Mouse (Mus musculus): ENCODE measurements around the gene Syngap1. TPM values are rescaled to one million over a fixed set of nuclear protein-coding genes. Genes with fewer than 3 reads are reported as not detected.

The Syngap1 gene
- total RNA-seq, 2 experiments from 2014 or later, result 452 to 471 TPM

DNA sequence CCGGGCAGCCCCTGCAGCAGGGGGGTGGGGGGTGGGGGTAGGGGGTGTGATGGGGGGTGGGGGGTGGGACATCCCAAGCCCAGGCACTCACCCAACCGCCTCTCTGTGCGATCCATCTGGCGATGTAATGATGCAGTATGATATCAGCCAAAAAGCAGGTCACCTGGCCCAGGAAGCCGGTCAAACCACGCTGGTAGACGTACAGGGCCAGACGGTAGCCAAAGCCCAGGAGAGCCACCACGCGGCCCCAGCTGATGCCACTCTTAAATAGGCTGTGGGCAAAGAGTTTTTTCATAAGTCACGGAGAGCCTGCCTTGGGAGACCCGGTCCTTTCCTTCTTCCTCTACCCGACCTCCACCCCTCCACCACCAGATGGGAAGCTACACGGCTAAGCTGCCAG, 80.0 kb downstream of the Syngap1 start:
- no peak for TF ChIP-seq CTCF (IDR thresholded peaks at IDR 0.05)
- intact Hi-C loops (cut with DNase I), result loop anchor here (2.0 kb wide), 1 partner anchor 48 kb away; the partner anchor contains the start of gene Zbtb9
- H3K4me3 ChIP-seq, result no peak overlapping the region
- DNase-seq (ENCODE audit: extremely low spot score in 1 of 2, low spot score in 2 of 2), result no peak
- H3K27ac ChIP-seq, result no peak overlapping the region

DNA sequence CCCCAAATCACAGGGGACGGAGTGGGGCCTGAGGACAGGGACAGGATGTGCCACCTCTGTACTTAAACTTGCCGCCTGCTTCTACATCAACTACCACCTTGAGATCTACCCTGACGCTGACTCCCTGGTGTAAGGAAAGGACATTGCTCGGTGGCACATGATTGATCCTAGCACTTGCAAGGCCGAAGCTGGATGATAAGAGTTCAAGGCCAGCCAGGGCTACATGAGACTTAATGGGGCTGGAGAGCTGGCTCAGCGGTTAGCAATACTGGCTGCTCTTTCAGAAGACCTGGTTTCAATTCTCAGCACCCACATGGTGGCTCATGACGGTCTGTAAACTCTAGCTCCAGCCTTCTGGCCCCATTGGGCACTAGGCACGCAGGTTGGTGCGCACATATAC, 80.7 kb downstream of the Syngap1 start:
- no peak for DNase-seq (ENCODE audit: extremely low spot score in 1 of 2, low spot score in 2 of 2)
- no peak for TF ChIP-seq CTCF (IDR thresholded peaks at IDR 0.05)
- Histone ChIP-seq H3K27ac (no peak overlapping the region), H3K4me3 (no peak overlapping the region)
- intact Hi-C loops (cut with DNase I), result loop anchor here (2.0 kb wide), 1 partner anchor 49 kb away; the partner anchor contains the start of gene Zbtb9

Small RNA genes within 50 kb of the gene (microRNA-seq; reads per million reads assigned to microRNA genes)
- gene Gm27775, result 0 reads per million in 2 experiments
- 20.2 to 25.8 reads per million in 2 experiments for gene Mir3083
- 4.5 to 6.8 reads per million in 2 experiments for gene Mir6968

Other genes with a start within 250 kb of the Syngap1 start
- 100 to 1,000 TPM; 150 TPM for gene Crebrf, start 225.6 kb upstream of the Syngap1 start, total RNA-seq (2021)
- 10 to 100 TPM; 32.6 to 34.6 TPM for gene Bnip1, start 160.2 kb upstream of the Syngap1 start, total RNA-seq (2021)
- gene Nkx2-5, start 96.2 kb upstream of the Syngap1 start, total RNA-seq (2021), result not detected
- 1 to 10 TPM; 3.3 to 4.6 TPM for gene Kifc5b, start 24.2 kb upstream of the Syngap1 start, total RNA-seq (2021)
- gene Phf1, start 8.2 kb upstream of the Syngap1 start, total RNA-seq (2021), result 10 to 100 TPM; 33.8 to 39.5 TPM
- 100 to 1,000 TPM; 103 to 110 TPM for gene Cuta, start 1.7 kb upstream of the Syngap1 start, total RNA-seq (2021)
- gene Zbtb9, start 31.9 kb downstream of the Syngap1 start, total RNA-seq (2021), result 10 to 100 TPM; 16.3 to 18.3 TPM
- 10 to 100 TPM; 13.0 to 14.0 TPM for gene Bak1, start 87.8 kb downstream of the Syngap1 start, total RNA-seq (2021)
- 1 to 10 TPM; 2.2 to 3.3 TPM for gene Itpr3, start 116.1 kb downstream of the Syngap1 start, total RNA-seq (2021)
- gene Uqcc2, start 192.7 kb downstream of the Syngap1 start, total RNA-seq (2021), result 100 to 1,000 TPM; 215 to 245 TPM
- under 1 TPM; 0.38 to 0.47 TPM for gene Ip6k3, start 226.5 kb downstream of the Syngap1 start, total RNA-seq (2021)

All from left cerebral cortex, adult 2 months (tissue).